Mouse (Mus musculus) embryonic facial prominence, embryonic 12.5 days (tissue): ENCODE results near the gene Ccdc33. TPM values are rescaled to one million over a fixed set of nuclear protein-coding genes. Genes with fewer than 3 reads are reported as not detected.

Experiments used
- ATAC-seq: fragments of 200-750 bp; cut with Nextera tagmentation; 2 replicates; pipeline ENCODE4 v1.8.0; 2017; ENCODE audit not compliant: insufficient number of reproducible peaks, insufficient read depth, low FRiP score, low TSS enrichment
- H3K27ac ChIP-seq: fragments of 300-500 bp; sonication (generic); 2 replicates; pipeline ENCODE4 v1.5.1; 2016; ENCODE audit warnings: mild to moderate bottlenecking
- H3K27me3 ChIP-seq: fragments of 300-500 bp; sonication (generic); 2 replicates; pipeline ENCODE4 v1.6.1; 2016; ENCODE audit warnings: mild to moderate bottlenecking, moderate library complexity
- H3K36me3 ChIP-seq: fragments of 300-500 bp; sonication (generic); 2 replicates; pipeline ENCODE4 v1.6.1; 2016; ENCODE audit warnings: mild to moderate bottlenecking
- H3K4me1 ChIP-seq: fragments of 300-500 bp; sonication (generic); 2 replicates; pipeline ENCODE4 v1.6.1; 2016
- H3K4me2 ChIP-seq: fragments of 300-500 bp; sonication (generic); replicated peaks from 2 replicates; pipeline ENCODE4 v1.6.1; 2016; ENCODE audit warnings: mild to moderate bottlenecking, moderate library complexity
- H3K4me3 ChIP-seq: fragments of 300-500 bp; sonication (generic); 2 replicates; pipeline ENCODE4 v1.5.1; 2016; ENCODE audit warnings: mild to moderate bottlenecking
- H3K9ac ChIP-seq: fragments of 300-500 bp; sonication (generic); 2 replicates; pipeline ENCODE4 v1.6.1; 2016; ENCODE audit warnings: mild to moderate bottlenecking, moderate library complexity
- H3K9me3 ChIP-seq: fragments of 300-500 bp; sonication (generic); 2 replicates; pipeline ENCODE4 v1.6.1; 2016; ENCODE audit warnings: mild to moderate bottlenecking, moderate library complexity
- WGBS: fragments of 180-500 bp; shearing (Covaris S2); methylation state at CpG from one replicate; pipeline ENCODE4 v1.1.7; 2016; 5-methylcytosine and 5-hydroxymethylcytosine counted together
- polyA plus RNA-seq: library from polyadenylated mRNA; unstranded; fragments of >200 nt; fragmentation: Nextera tagmentation; extraction: Ambion mirVana; gene quantifications from 2 replicates; pipeline ENCODE4 v1.2.1, GENCODE M21; 2016

The Ccdc33 gene
- polyA plus RNA-seq, 1 experiment from 2014 or later: 0.13 TPM

GRCm38 (mm10) chr9:57990438-57991110 is 128.0 kb downstream of the Ccdc33 start:
- no peak for ATAC-seq
- 37% methylated on average over 10 of the region's 10 CpGs for WGBS

GRCm38 (mm10) chr9:57989309-57989708 is 129.3 kb downstream of the Ccdc33 start:
- H3K4me3 ChIP-seq: no peak overlapping the region
- no peak overlapping the region for H3K4me2 ChIP-seq
- no peaks in the 10 kb centered on the region for H3K27me3 ChIP-seq
- WGBS: 79% methylated on average over 6 of the region's 6 CpGs
- no peak for ATAC-seq
- H3K9ac ChIP-seq: no peak overlapping the region
- no peaks in the 10 kb centered on the region for H3K36me3 ChIP-seq
- no peak overlapping the region for H3K27ac ChIP-seq
- H3K4me1 ChIP-seq: peaks cover 9% of the 10 kb centered on the region; the same call in 1 of the 2 replicates
- no peaks in the 10 kb centered on the region for H3K9me3 ChIP-seq

More at GRCm38 (mm10) chr9:57990438-57991110, 128.0 kb downstream of the Ccdc33 start:
- Histone ChIP-seq H3K4me3 (no peak overlapping the region), H3K4me1 (peaks cover 9% of the 10 kb centered on the region; the same call in 1 of the 2 replicates), H3K4me2 (no peak overlapping the region), H3K9me3 (no peaks in the 10 kb centered on the region), H3K36me3 (no peaks in the 10 kb centered on the region), H3K27me3 (no peaks in the 10 kb centered on the region), H3K9ac (no peak overlapping the region), H3K27ac (no peak overlapping the region)

GRCm38 (mm10) chr9:57988098-57988497 is 130.5 kb downstream of the Ccdc33 start:
- H3K9ac ChIP-seq: no peak overlapping the region
- peaks cover 5% of the 10 kb centered on the region; the same call in 1 of the 2 replicates for H3K4me1 ChIP-seq
- no peak overlapping the region for H3K27ac ChIP-seq
- H3K4me2 ChIP-seq: no peak overlapping the region
- no peak for ATAC-seq
- no peaks in the 10 kb centered on the region for H3K27me3 ChIP-seq
- WGBS: 88% methylated on average over 2 of the region's 2 CpGs
- H3K36me3 ChIP-seq: no peaks in the 10 kb centered on the region
- H3K4me3 ChIP-seq: no peak overlapping the region
- H3K9me3 ChIP-seq: no peaks in the 10 kb centered on the region

- no peak overlapping the region for H3K4me2 ChIP-seq
- H3K4me3 ChIP-seq: no peak overlapping the region
- H3K9ac ChIP-seq: no peak overlapping the region
- no peak overlapping the region for H3K27ac ChIP-seq
- H3K4me1 ChIP-seq: no peaks in the 10 kb centered on the region
- H3K36me3 ChIP-seq: no peaks in the 10 kb centered on the region
- WGBS: 79% methylated on average over 7 of the region's 7 CpGs
- no peak for ATAC-seq
- H3K9me3 ChIP-seq: no peaks in the 10 kb centered on the region
- no peaks in the 10 kb centered on the region for H3K27me3 ChIP-seq
These were observed 132.3 kb downstream of the Ccdc33 start for GRCm38 (mm10) chr9:57986293-57986692.

GRCm38 (mm10) chr9:57985304-57985703 is 133.3 kb downstream of the Ccdc33 start:
- no peak overlapping the region for H3K4me2 ChIP-seq
- no peaks in the 10 kb centered on the region for H3K36me3 ChIP-seq
- H3K9me3 ChIP-seq: no peaks in the 10 kb centered on the region
- H3K27ac ChIP-seq: no peak overlapping the region
- ATAC-seq: no peak
- no peaks in the 10 kb centered on the region for H3K27me3 ChIP-seq
- H3K4me3 ChIP-seq: no peak overlapping the region
- 88% methylated on average over 8 of the region's 8 CpGs for WGBS
- no peak overlapping the region for H3K9ac ChIP-seq
- H3K4me1 ChIP-seq: no peaks in the 10 kb centered on the region

GRCm38 (mm10) chr9:57980570-57980969 is 138.1 kb downstream of the Ccdc33 start:
- H3K4me2 ChIP-seq: no peak overlapping the region
- no peaks in the 10 kb centered on the region for H3K36me3 ChIP-seq
- no peak overlapping the region for H3K27ac ChIP-seq
- H3K27me3 ChIP-seq: no peaks in the 10 kb centered on the region
- no peaks in the 10 kb centered on the region; the same call in 1 of the 2 replicates for H3K9me3 ChIP-seq
- no peak overlapping the region for H3K4me3 ChIP-seq
- no peak overlapping the region for H3K9ac ChIP-seq
- H3K4me1 ChIP-seq: no peaks in the 10 kb centered on the region
- ATAC-seq: no peak
- WGBS: 87% methylated on average over 10 of the region's 10 CpGs

- H3K27ac ChIP-seq: no peak overlapping the region
- no peaks in the 10 kb centered on the region; the same call in 1 of the 2 replicates for H3K9me3 ChIP-seq
- ATAC-seq: no peak
- no peak overlapping the region for H3K9ac ChIP-seq
- no peak overlapping the region for H3K4me3 ChIP-seq
- H3K36me3 ChIP-seq: no peaks in the 10 kb centered on the region
- H3K4me1 ChIP-seq: no peaks in the 10 kb centered on the region
- H3K27me3 ChIP-seq: no peaks in the 10 kb centered on the region
- H3K4me2 ChIP-seq: no peak overlapping the region
- WGBS: 75% methylated on average over 3 of the region's 3 CpGs
These were observed 139.8 kb downstream of the Ccdc33 start for GRCm38 (mm10) chr9:57978858-57979257.

Other genes with a start within 250 kb of the Ccdc33 start
- gene Ubl7, start 207.8 kb downstream of the Ccdc33 start, polyA plus RNA-seq: 123 TPM in 2 replicates
- 0.45 and 0.62 TPM in 2 replicates for gene Sema7a, start 178.7 kb downstream of the Ccdc33 start, polyA plus RNA-seq
- 0.13 TPM in 1 of 2 replicates, not detected in the other for gene Cyp11a1, start 112.4 kb downstream of the Ccdc33 start, polyA plus RNA-seq
- gene Stra6, start 55.0 kb downstream of the Ccdc33 start, polyA plus RNA-seq: 30.1 and 38.1 TPM in 2 replicates
- gene Islr, start 85.5 kb upstream of the Ccdc33 start, polyA plus RNA-seq: 88.0 and 95.6 TPM in 2 replicates
- gene Islr2, start 85.5 kb upstream of the Ccdc33 start, polyA plus RNA-seq: 5.3 and 7.3 TPM in 2 replicates
- 14.0 and 16.0 TPM in 2 replicates for gene Pml, start 131.0 kb upstream of the Ccdc33 start, polyA plus RNA-seq
- 40.9 and 44.2 TPM in 2 replicates for gene Stoml1, start 134.3 kb upstream of the Ccdc33 start, polyA plus RNA-seq
- 27.5 and 29.3 TPM in 2 replicates for gene Loxl1, start 194.4 kb upstream of the Ccdc33 start, polyA plus RNA-seq